Mouse (Mus musculus) CH12.LX (cell line): ENCODE data around the gene Btg1. TPM values are rescaled to one million over a fixed set of nuclear protein-coding genes. Genes with fewer than 3 reads are reported as not detected.

ENCODE experiments used
- DNase-seq: peaks from one replicate; pipeline ENCODE4 v3.0.0-alpha.2; 2013; ENCODE audit errors: extremely low read depth
- H3K27ac ChIP-seq: 2 replicates; pipeline ENCODE4 v1.5.1; 2012; ENCODE audit warnings: low read depth, mild to moderate bottlenecking, control low read depth, moderate library complexity; ENCODE audit not compliant: insufficient read depth
- H3K27me3 ChIP-seq: replicated peaks from 2 replicates; pipeline ENCODE3; 2012; ENCODE audit warnings: inconsistent platforms
- H3K36me3 ChIP-seq, 2 experiments: replicated peaks in 1 of 2; 2 replicates each; pipeline versions ENCODE3 to v1.6.1; 2012; ENCODE audit warnings: inconsistent platforms in 1 of 2, low read length in 1 of 2, mild to moderate bottlenecking in 1 of 2, mixed read lengths in 1 of 2, moderate library complexity in 1 of 2; ENCODE audit not compliant: control insufficient read depth in 1 of 2, insufficient read depth in 1 of 2
- H3K4me1 ChIP-seq, 2 experiments: 2 replicates each; pipeline ENCODE4 v1.6.1; 2012; ENCODE audit warnings: inconsistent platforms in 1 of 2, moderate library complexity in 1 of 2; ENCODE audit not compliant: insufficient read depth in 2 of 2, control insufficient read depth in 1 of 2
- H3K4me2 ChIP-seq: 2 replicates; pipeline ENCODE4 v1.6.1; 2012; ENCODE audit warnings: low read depth, mild to moderate bottlenecking, control low read depth; ENCODE audit not compliant: poor library complexity, insufficient read depth, severe bottlenecking
- H3K4me3 ChIP-seq, 3 experiments: fragments of 150-350 bp in 1 of 3; sonication (generic) in 1 of 3; replicated peaks in 1 of 3; 2 replicates each; pipeline versions ENCODE3 to v1.5.1; 2011 to 2012; ENCODE audit warnings: low read depth in 2 of 3, low read length in 2 of 3, mild to moderate bottlenecking in 2 of 3, moderate library complexity in 2 of 3, control low read depth in 1 of 3, improper control_type of control experiment in 1 of 3, inconsistent platforms in 1 of 3, mixed read lengths in 1 of 3; ENCODE audit not compliant: poor library complexity in 1 of 3
- H3K79me2 ChIP-seq: replicated peaks from 2 replicates; pipeline ENCODE4 v1.6.1; 2012; ENCODE audit warnings: mild to moderate bottlenecking, moderate library complexity; ENCODE audit not compliant: control insufficient read depth, poor library complexity, insufficient read depth, severe bottlenecking; ENCODE audit errors: extremely low read depth
- H3K9ac ChIP-seq: 2 replicates; pipeline ENCODE4 v1.6.1; 2012; ENCODE audit warnings: low read depth, mild to moderate bottlenecking, control low read depth, moderate library complexity; ENCODE audit not compliant: insufficient read depth
- H3K9me3 ChIP-seq: replicated peaks from 2 replicates; pipeline ENCODE3; 2012; ENCODE audit warnings: low read length, inconsistent platforms, mixed read lengths
- BHLHE40 ChIP-seq: IDR thresholded peaks from 2 replicates; pipeline ENCODE4 v1.6.1; 2011; ENCODE audit warnings: mild to moderate bottlenecking, low read depth, low read length, improper control_type of control experiment
- E2F4 ChIP-seq: IDR thresholded peaks from 2 replicates; pipeline ENCODE4 v1.6.1; 2011; ENCODE audit warnings: low read depth, low read length, improper control_type of control experiment; ENCODE audit not compliant: insufficient replicate concordance
- HCFC1 ChIP-seq: IDR thresholded peaks from 2 replicates; pipeline ENCODE4 v1.6.1; 2012; ENCODE audit warnings: low read depth, mild to moderate bottlenecking, inconsistent platforms, low read length, improper control_type of control experiment
- JUND ChIP-seq: conservative IDR thresholded peaks from 2 replicates; pipeline ENCODE4 v1.6.1; 2011; ENCODE audit warnings: low read depth, low read length, improper control_type of control experiment
- KAT2A ChIP-seq: IDR thresholded peaks from 2 replicates; pipeline ENCODE4 v1.6.1; 2012; ENCODE audit warnings: low read length, improper control_type of control experiment, inconsistent platforms; ENCODE audit not compliant: insufficient replicate concordance
- MAFK ChIP-seq: IDR thresholded peaks from 2 replicates; pipeline ENCODE4 v1.6.1; 2011; ENCODE audit warnings: low read length, improper control_type of control experiment; ENCODE audit not compliant: insufficient replicate concordance
- MAX ChIP-seq: IDR thresholded peaks from 2 replicates; pipeline ENCODE4 v1.6.1; 2011; ENCODE audit warnings: low read length, improper control_type of control experiment
- MEF2A ChIP-seq: IDR thresholded peaks from 2 replicates; pipeline ENCODE4 v1.6.1; 2014; ENCODE audit warnings: low read depth, mild to moderate bottlenecking, inconsistent platforms, low read length, improper control_type of control experiment, borderline replicate concordance
- MXI1 ChIP-seq: IDR thresholded peaks from 2 replicates; pipeline ENCODE4 v1.6.1; 2011; ENCODE audit warnings: mild to moderate bottlenecking, low read depth, low read length, improper control_type of control experiment
- POLR2AphosphoS2 ChIP-seq: IDR thresholded peaks from 2 replicates; pipeline ENCODE4 v1.6.1; 2011; ENCODE audit warnings: low read depth, low read length, improper control_type of control experiment
- RAD21 ChIP-seq: IDR thresholded peaks from 2 replicates; pipeline ENCODE4 v1.6.1; 2011; ENCODE audit warnings: low read depth, mild to moderate bottlenecking, low read length, improper control_type of control experiment, moderate library complexity
- TCF12 ChIP-seq: IDR thresholded peaks from 2 replicates; pipeline ENCODE4 v1.6.1; 2014; ENCODE audit warnings: low read depth, mild to moderate bottlenecking, inconsistent platforms, low read length, improper control_type of control experiment
- UBTF ChIP-seq: IDR thresholded peaks from 2 replicates; pipeline ENCODE4 v1.6.1; 2012; ENCODE audit warnings: low read depth, mild to moderate bottlenecking, inconsistent platforms, low read length, improper control_type of control experiment, moderate library complexity
- USF1 ChIP-seq: IDR thresholded peaks from 2 replicates; pipeline ENCODE4 v1.6.1; 2014; ENCODE audit warnings: low read depth, mild to moderate bottlenecking, inconsistent platforms, low read length, improper control_type of control experiment
- USF2 ChIP-seq: conservative IDR thresholded peaks from 2 replicates; pipeline ENCODE4 v1.6.1; 2011; ENCODE audit warnings: low read depth, low read length, improper control_type of control experiment
- ZC3H11A ChIP-seq: IDR thresholded peaks from 2 replicates; pipeline ENCODE4 v1.6.1; 2012; ENCODE audit warnings: low read depth, mild to moderate bottlenecking, inconsistent platforms, low read length, improper control_type of control experiment
- ZNF384 ChIP-seq: IDR thresholded peaks from 2 replicates; pipeline ENCODE4 v1.6.1; 2012; ENCODE audit warnings: low read depth, low read length, improper control_type of control experiment, inconsistent platforms
- dilution Hi-C: fragments of 300-500 bp; cut with MboI; formaldehyde crosslinking; loops from 2 replicates; pipeline ENCODE4 v1.14.3; 2020; ENCODE audit warnings: low sequenced_read_pairs; ENCODE audit not compliant: extremely low pct_unique_long_range_greater_than_20kb, extremely low pct_ligation_motif_present
- in situ Hi-C: fragments of 300-500 bp; cut with MboI; formaldehyde crosslinking; loops from 3 replicates; pipeline ENCODE4 v1.14.3; 2019; ENCODE audit warnings: low sequenced_read_pairs, low pct_ligation_motif_present, low pct_unique_long_range_greater_than_20kb, mixed read lengths
- polyA plus RNA-seq: library from polyadenylated mRNA; unstranded; fragments of >175 nt; gene quantifications from 2 replicates; pipeline ENCODE4 v1.2.1, GENCODE M21; 2012; ENCODE audit warnings: low read depth; ENCODE audit not compliant: insufficient read length
- total RNA-seq, 2 experiments: library from RNA; depleted of rRNA; stranded (reverse); fragments of 300-350 nt in 1 of 2; fragments of >200 nt in 1 of 2; gene quantifications; 2 replicates each; pipeline ENCODE4 v1.2.3; 2012 to 2014

Gene Btg1
- total and polyA plus RNA-seq, 3 experiments, result 15.8 to 25.1 (median 20.5) TPM

GRCm38 (mm10) chr10:96652372-96652771 is 35.6 kb downstream of the Btg1 start:
- DNase-seq, result no peak
- dilution Hi-C loops, result no loop called here
- in situ Hi-C loops, result no loop called here
- no peak overlapping the region for H3K9ac ChIP-seq
- no peak overlapping the region for H3K4me2 ChIP-seq
- H3K9me3 ChIP-seq, result no peaks in the 10 kb centered on the region
- no peak for TF ChIP-seq MAFK
- TF ChIP-seq RAD21, result no peak
- TF ChIP-seq MAX, result no peak
- TF ChIP-seq HCFC1, result no peak
- no peak for TF ChIP-seq POLR2AphosphoS2
- no peak for TF ChIP-seq MXI1
- no peak for TF ChIP-seq TCF12
- TF ChIP-seq JUND, result no peak
- TF ChIP-seq E2F4, result no peak
- TF ChIP-seq ZNF384, result no peak
- H3K36me3 ChIP-seq, result no peaks in the 10 kb centered on the region
- H3K4me1 ChIP-seq, result peaks cover 0 to 6% of the 10 kb centered on the region in 2 experiments; a peak in 2 of 4 replicates
- no peaks in the 10 kb centered on the region for H3K79me2 ChIP-seq
- H3K4me3 ChIP-seq, result no peak overlapping the region
- no peak overlapping the region for H3K27ac ChIP-seq
- no peaks in the 10 kb centered on the region for H3K27me3 ChIP-seq

GRCm38 (mm10) chr10:96653030-96653429 is 36.2 kb downstream of the Btg1 start:
- Histone ChIP-seq H3K27ac (no peak overlapping the region), H3K4me1 (peaks cover 0 to 6% of the 10 kb centered on the region in 2 experiments; a peak in 2 of 4 replicates), H3K36me3 (no peaks in the 10 kb centered on the region), H3K79me2 (no peaks in the 10 kb centered on the region), H3K4me2 (no peak overlapping the region), H3K4me3 (no peak overlapping the region), H3K27me3 (no peaks in the 10 kb centered on the region), H3K9me3 (no peaks in the 10 kb centered on the region), H3K9ac (no peak overlapping the region)
- in situ Hi-C loops (no loop called here), dilution Hi-C loops (no loop called here)
- no peak for DNase-seq
- TF ChIP-seq UBTF (no peak), ZC3H11A (no peak), POLR2AphosphoS2 (no peak), JUND (no peak)

DNA sequence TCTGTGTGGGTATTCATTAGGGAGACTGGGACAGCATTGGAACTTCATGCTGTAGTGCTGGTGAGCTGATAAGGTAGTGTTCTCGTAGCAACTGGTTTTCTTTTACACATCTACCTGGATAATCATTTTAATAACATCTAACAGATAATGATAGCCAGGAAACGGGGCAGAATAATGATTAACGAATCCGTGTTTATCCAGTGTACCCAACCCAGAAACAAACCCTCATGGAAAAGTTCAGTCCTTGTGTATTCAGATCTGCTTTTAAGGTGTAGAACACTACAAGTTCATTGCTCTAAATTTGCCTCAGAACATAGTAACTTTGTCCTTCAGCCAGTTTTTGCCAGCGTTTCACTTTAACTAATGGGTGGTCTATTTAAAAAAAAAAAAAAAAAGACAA is 37.3 kb downstream of the Btg1 start:
- TF ChIP-seq MEF2A, result no peak
- no peak for TF ChIP-seq USF2
- TF ChIP-seq USF1, result no peak
- TF ChIP-seq KAT2A, result no peak
- TF ChIP-seq BHLHE40, result no peak
- Histone ChIP-seq H3K4me2 (no peak overlapping the region), H3K4me3 (no peak overlapping the region), H3K36me3 (no peaks in the 10 kb centered on the region), H3K4me1 (peaks cover 0 to 8% of the 10 kb centered on the region in 2 experiments; a peak in 2 of 4 replicates), H3K9me3 (no peaks in the 10 kb centered on the region), H3K27me3 (no peaks in the 10 kb centered on the region), H3K79me2 (no peaks in the 10 kb centered on the region), H3K9ac (no peak overlapping the region), H3K27ac (no peak overlapping the region)
- dilution Hi-C loops (no loop called here), in situ Hi-C loops (no loop called here)
- no peak for DNase-seq
